Mouse (Mus musculus) intestine, embryonic 15.5 days (tissue): ENCODE data around the gene Chmp4b. TPM values are rescaled to one million over a fixed set of nuclear protein-coding genes. Genes with fewer than 3 reads are reported as not detected.

Source experiments
- ATAC-seq: fragments of 200-750 bp; cut with Nextera tagmentation; 2 replicates; pipeline ENCODE4 v1.8.0; 2017; ENCODE audit warnings: moderate TSS enrichment, moderate library complexity
- H3K27ac ChIP-seq: fragments of 300-500 bp; sonication (generic); 2 replicates; pipeline ENCODE4 v1.5.1; 2015; ENCODE audit warnings: mild to moderate bottlenecking, inconsistent platforms
- H3K27me3 ChIP-seq: fragments of 300-500 bp; sonication (generic); replicated peaks from 2 replicates; pipeline ENCODE4 v1.6.1; 2015; ENCODE audit warnings: inconsistent platforms
- H3K36me3 ChIP-seq: fragments of 300-500 bp; sonication (generic); 2 replicates; pipeline ENCODE4 v1.6.1; 2015; ENCODE audit warnings: inconsistent platforms
- H3K4me1 ChIP-seq: fragments of 300-500 bp; sonication (generic); replicated peaks from 2 replicates; pipeline ENCODE4 v1.6.1; 2015; ENCODE audit warnings: inconsistent platforms
- H3K4me2 ChIP-seq: fragments of 300-500 bp; sonication (generic); replicated peaks from 2 replicates; pipeline ENCODE4 v1.6.1; 2015; ENCODE audit warnings: mild to moderate bottlenecking, inconsistent platforms
- H3K4me3 ChIP-seq: fragments of 300-500 bp; sonication (generic); replicated peaks from 2 replicates; pipeline ENCODE4 v1.5.1; 2015; ENCODE audit warnings: inconsistent platforms
- H3K9ac ChIP-seq: fragments of 300-500 bp; sonication (generic); 2 replicates; pipeline ENCODE4 v1.6.1; 2015; ENCODE audit warnings: inconsistent platforms
- H3K9me3 ChIP-seq: fragments of 300-500 bp; sonication (generic); 2 replicates; pipeline ENCODE4 v1.6.1; 2016; ENCODE audit warnings: inconsistent platforms
- WGBS: fragments of 180-500 bp; shearing (Covaris S2); methylation state at CpG from one replicate; pipeline ENCODE4 v1.1.7; 2015; 5-methylcytosine and 5-hydroxymethylcytosine counted together
- polyA plus RNA-seq: library from polyadenylated mRNA; unstranded; fragments of >200 nt; fragmentation: Nextera tagmentation; extraction: Ambion mirVana; gene quantifications from 2 replicates; pipeline ENCODE4 v1.2.1, GENCODE M21; 2015

Gene Chmp4b
- 36.3 and 36.4 TPM in 2 replicates for polyA plus RNA-seq

- peak within 1 kb of the TSS; percentile 69 for H3K27ac ChIP-seq
- 37% methylated on average over 8 of the region's 8 CpGs for WGBS
- no peak within 1 kb of the TSS for H3K4me3 ChIP-seq
- peak within 1 kb of the TSS; percentile 37 for H3K4me2 ChIP-seq
- H3K9me3 ChIP-seq: no peaks in the 10 kb centered on the region
- 0 out of 2 replicates have a peak, but pooled peaks cover 2% of the 10 kb centered on the region for H3K4me1 ChIP-seq
- no peaks in the 10 kb centered on the region for H3K36me3 ChIP-seq
- peak; percentile 86 for ATAC-seq
- H3K9ac ChIP-seq: no peak within 1 kb of the TSS
- no peaks in the 10 kb centered on the region for H3K27me3 ChIP-seq
Measured at GRCm38 (mm10) chr2:154651363-154651762, at the start of gene Chmp4b. Chmp4b (plus strand) TSS chr2:154651705.

DNA sequence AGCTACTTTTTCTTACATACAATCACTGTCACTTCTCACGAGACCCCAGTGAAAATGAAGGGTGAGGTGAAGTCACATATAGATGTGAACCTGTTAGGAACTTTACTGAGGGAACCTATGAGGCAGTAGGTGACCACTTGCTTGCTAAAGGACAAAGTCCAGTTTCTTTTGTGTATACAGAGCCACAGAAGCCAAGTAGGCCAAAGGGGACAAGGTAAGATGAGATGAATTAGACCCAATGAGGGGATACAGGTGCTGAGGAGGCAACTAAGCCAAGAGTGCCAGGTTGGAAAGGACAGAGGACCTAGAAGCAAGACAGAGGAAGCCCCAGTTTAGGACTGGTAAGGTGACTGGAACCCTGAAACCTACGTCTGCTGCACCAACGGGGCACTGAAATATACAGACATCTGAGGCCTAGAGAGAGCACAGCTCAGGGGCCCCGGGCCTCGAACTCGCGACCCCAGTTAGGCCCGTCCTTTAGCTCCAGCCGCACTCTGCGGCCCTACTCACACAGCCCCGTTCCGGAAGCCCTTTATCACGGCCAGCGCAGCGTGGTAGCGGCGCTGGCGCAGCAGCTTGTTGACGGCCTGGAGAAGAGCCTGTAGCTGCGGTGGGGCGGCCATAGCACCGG is 48.4 kb upstream of the Chmp4b start:
- Histone ChIP-seq H3K9me3 (no peaks in the 10 kb centered on the region), H3K4me2 (peak overlapping the region; percentile 72), H3K27me3 (no peaks in the 10 kb centered on the region), H3K36me3 (no peaks in the 10 kb centered on the region), H3K27ac (peak overlapping the region; percentile 66), H3K9ac (peak overlapping the region; percentile 78), H3K4me1 (peaks cover 12% of the 10 kb centered on the region; the same call in 1 of the 2 replicates), H3K4me3 (peak overlapping the region; percentile 71)
- 12% methylated on average over 22 of the region's 22 CpGs for WGBS
- peak; percentile 8; the same call in 1 of the 2 replicates for ATAC-seq

DNA sequence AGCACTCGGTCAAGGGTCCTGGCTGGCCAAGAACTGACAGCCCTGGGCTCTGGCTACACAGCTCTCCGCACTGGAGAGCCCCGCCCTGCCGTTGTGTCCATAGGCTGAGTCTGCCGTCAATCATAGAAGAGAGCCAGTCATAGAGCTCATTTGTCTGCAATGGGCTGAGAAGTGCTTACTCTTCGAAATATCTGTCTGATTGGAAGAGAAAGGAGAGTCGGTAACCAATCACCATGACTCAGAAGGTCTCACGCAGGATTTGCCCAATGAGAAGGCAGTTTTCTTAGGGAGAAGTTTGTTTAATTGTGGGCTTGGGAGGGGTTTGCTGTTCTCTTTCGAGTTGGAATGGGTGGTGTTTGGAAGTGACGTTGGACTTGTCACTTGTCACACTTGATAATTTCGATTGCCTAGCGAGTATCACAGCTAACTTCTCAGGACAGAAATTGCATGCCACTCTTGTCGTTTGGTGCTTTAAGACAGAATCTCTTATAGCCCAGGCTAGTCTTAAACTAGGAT is 47.8 kb upstream of the Chmp4b start, which contains the start of gene Pxmp4:
Gene Pxmp4 (minus strand): TSS at position 71 of the 516 bp plus-strand sequence.
- Histone ChIP-seq H3K4me3 (peak within 1 kb of the TSS; percentile 71), H3K9ac (peak within 1 kb of the TSS; percentile 78), H3K27me3 (no peaks in the 10 kb centered on the region), H3K27ac (peak within 1 kb of the TSS; percentile 66), H3K9me3 (no peaks in the 10 kb centered on the region), H3K4me1 (peaks cover 12% of the 10 kb centered on the region; the same call in 1 of the 2 replicates), H3K4me2 (peak within 1 kb of the TSS; percentile 72), H3K36me3 (no peaks in the 10 kb centered on the region)
- peak; percentile 100 for ATAC-seq
- under 1% methylated on average over 13 of the region's 13 CpGs for WGBS

DNA sequence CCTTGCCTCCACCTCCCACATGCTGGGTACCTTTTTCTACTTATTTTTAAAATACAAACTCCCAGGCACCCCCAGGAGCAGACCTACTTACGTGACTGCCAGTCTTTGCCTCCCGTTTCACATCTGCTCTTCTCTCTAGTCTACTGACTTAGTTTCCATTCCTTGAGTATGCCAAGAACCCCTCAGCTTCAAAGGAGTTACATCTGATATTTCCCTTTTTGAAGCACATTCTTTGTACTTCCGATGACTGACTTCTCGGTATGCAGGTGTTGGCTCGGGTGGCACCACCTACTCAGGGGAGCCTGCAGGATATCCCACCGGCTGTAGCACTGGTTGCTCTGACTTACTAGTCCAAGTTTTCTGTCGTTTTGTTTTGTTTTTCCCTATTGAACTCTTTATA is 47.3 kb upstream of the Chmp4b start:
- H3K27me3 ChIP-seq: no peaks in the 10 kb centered on the region
- no peak overlapping the region; the same call in 1 of the 2 replicates for H3K9ac ChIP-seq
- 34% methylated on average over 7 of the region's 7 CpGs for WGBS
- H3K27ac ChIP-seq: no peak overlapping the region; the same call in 1 of the 2 replicates
- ATAC-seq: no peak; the same call in 1 of the 2 replicates
- no peaks in the 10 kb centered on the region for H3K36me3 ChIP-seq
- H3K4me3 ChIP-seq: peak overlapping the region; percentile 71
- H3K4me2 ChIP-seq: peak overlapping the region; percentile 72
- peaks cover 12% of the 10 kb centered on the region; the same call in 1 of the 2 replicates for H3K4me1 ChIP-seq
- no peaks in the 10 kb centered on the region for H3K9me3 ChIP-seq

GRCm38 (mm10) chr2:154606965-154607364 is 44.5 kb upstream of the Chmp4b start:
- ATAC-seq: no peak

GRCm38 (mm10) chr2:154609050-154609767 is 42.3 kb upstream of the Chmp4b start:
- WGBS: 60% methylated on average over 10 of the region's 10 CpGs
- Histone ChIP-seq H3K4me3 (no peak overlapping the region), H3K9me3 (no peaks in the 10 kb centered on the region), H3K27me3 (no peaks in the 10 kb centered on the region), H3K9ac (no peak overlapping the region), H3K36me3 (no peaks in the 10 kb centered on the region), H3K4me2 (no peak overlapping the region), H3K27ac (no peak overlapping the region), H3K4me1 (peaks cover 10% of the 10 kb centered on the region; the same call in 1 of the 2 replicates)
- no peak for ATAC-seq

More at GRCm38 (mm10) chr2:154606965-154607364, 44.5 kb upstream of the Chmp4b start:
- H3K4me2 ChIP-seq: no peak overlapping the region
- no peaks in the 10 kb centered on the region for H3K36me3 ChIP-seq
- no peaks in the 10 kb centered on the region for H3K27me3 ChIP-seq
- no peak overlapping the region for H3K9ac ChIP-seq
- H3K27ac ChIP-seq: no peak overlapping the region
- H3K4me1 ChIP-seq: peaks cover 12% of the 10 kb centered on the region; the same call in 1 of the 2 replicates
- no peaks in the 10 kb centered on the region for H3K9me3 ChIP-seq
- no peak overlapping the region for H3K4me3 ChIP-seq
- 90% methylated on average over 1 of the region's 1 CpGs for WGBS

DNA sequence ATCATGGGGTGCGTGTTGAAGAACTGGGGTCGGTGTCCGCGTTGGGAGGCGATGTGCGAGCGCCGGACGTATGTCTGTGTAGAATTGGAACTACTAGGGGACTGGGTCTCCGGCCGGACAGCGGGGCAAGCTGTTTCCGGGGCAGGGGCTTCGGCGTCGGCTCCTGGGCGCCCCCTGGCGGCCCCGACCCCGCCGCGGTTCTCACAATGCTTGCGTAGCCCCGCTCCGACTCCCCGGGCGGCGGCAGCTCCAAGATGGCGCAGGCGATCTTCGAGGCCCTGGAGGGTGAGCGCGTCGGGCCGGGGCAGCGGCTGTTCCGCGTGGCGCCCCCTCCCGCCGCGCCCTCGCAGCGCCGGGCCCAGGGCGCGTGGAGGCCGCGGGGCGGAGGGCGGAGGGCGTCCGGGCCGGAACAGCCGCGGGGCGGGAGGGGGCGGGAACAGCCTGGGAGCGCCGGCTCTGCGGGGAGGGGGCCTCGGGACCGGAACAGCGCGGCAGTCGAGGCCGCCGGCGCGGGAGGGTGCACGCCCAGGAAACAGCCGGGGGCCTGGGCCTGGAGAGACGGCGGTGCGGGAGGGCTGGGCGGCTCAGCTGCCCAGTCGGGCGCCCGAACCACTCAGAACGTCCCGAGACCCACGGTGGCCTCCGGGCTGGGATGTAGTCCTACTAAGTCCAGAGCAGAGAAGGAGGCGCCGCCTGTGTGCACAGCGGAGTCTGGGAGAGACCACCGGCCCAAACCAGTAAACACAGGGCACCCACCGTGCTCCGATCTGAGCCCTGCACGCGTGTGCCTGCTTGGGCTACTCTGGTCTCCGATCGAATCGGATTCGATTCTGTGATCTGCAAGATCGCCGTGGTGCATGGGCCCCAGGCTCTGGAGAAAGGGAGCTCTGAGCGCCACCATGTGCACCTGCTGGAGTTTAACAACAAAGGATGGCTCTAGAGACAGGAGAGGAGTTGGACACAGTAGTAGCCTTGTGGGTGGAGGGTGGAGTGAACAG is 38.1 kb upstream of the Chmp4b start, which contains the start of the genes Zfp341 and 4930519P11Rik:
Gene Zfp341 (plus strand): TSS at position 180 of the 998 bp plus-strand sequence.
Gene 4930519P11Rik (minus strand): TSS at position 320 of the 998 bp plus-strand sequence.
- Histone ChIP-seq H3K9me3 (no peaks in the 10 kb centered on the region), H3K9ac (peak within 1 kb of the TSS; percentile 75), H3K4me1 (peaks cover 9% of the 10 kb centered on the region; the same call in 1 of the 2 replicates), H3K27me3 (no peaks in the 10 kb centered on the region), H3K4me2 (peak within 1 kb of the TSS; percentile 83), H3K4me3 (peak within 1 kb of the TSS; percentile 55), H3K36me3 (no peaks in the 10 kb centered on the region), H3K27ac (peak within 1 kb of the TSS; percentile 99)
- peak; percentile 97 for ATAC-seq
- WGBS: under 1% methylated on average over 85 of the region's 98 CpGs

DNA sequence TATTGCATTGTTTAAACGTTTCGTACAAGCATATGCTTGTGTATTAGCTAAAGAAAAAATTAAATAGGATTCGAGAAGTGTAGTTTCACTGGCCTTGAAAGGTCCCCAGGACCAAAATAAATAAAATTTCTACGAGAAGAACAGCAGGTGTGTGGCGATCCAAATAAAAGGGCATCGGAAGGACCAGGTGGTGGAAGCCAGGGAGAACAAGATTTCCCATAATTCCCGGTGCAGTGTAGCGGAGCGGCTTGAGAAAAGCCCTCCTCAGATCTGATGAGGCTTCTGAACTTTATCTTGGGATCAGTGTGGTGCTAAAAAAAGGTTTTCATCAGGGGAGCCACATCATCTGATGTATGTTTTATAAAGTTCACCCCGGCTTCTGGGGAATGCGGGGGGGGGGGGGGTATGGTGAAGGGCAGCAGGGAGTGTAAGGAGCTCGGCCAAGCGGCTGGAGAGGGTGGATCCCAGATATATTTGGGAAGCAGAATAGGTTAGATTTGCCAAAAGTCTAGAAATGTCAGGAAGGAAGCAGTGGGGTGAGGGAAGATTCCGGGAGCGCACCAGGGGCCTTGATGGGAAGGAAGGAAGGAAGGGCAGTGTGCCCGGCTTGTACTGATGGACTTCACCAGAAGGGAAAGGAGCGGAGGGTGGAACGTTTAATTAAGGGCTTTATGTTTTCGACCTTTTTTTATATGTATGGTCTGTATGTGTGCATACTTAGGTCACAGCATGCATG is 36.5 kb upstream of the Chmp4b start:
- Histone ChIP-seq H3K27ac (0 out of 2 replicates have a peak overlapping the region, but pooled peaks have one; percentile 17), H3K9me3 (no peaks in the 10 kb centered on the region), H3K4me3 (no peak overlapping the region), H3K36me3 (no peaks in the 10 kb centered on the region), H3K4me1 (peaks cover 9% of the 10 kb centered on the region; the same call in 1 of the 2 replicates), H3K27me3 (no peaks in the 10 kb centered on the region), H3K9ac (no peak overlapping the region), H3K4me2 (no peak overlapping the region)
- no peak for ATAC-seq
- WGBS: 58% methylated on average over 19 of the region's 19 CpGs

DNA sequence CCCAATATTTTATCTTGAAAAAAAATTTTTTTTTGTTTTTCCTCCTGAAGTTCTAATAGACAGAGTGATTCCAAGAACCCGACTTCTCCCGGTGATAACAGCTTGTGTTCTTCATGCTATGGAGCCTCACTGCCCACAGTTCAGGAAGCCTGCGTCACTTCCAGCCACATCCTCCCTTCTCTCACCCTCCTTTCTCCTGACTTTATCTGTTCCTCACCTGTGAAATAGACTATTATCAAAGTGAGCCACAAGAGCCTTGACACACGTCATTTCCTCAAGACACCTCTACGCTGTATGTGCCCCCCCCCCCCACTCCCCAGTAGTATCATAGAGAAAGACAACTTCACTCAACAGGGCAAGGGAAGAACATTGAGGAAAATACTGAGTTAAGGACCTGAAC is 35.8 kb upstream of the Chmp4b start:
- Histone ChIP-seq H3K27me3 (no peaks in the 10 kb centered on the region), H3K4me1 (peaks cover 9% of the 10 kb centered on the region; the same call in 1 of the 2 replicates), H3K36me3 (no peaks in the 10 kb centered on the region), H3K9ac (no peak overlapping the region), H3K9me3 (no peaks in the 10 kb centered on the region), H3K4me2 (no peak overlapping the region), H3K4me3 (no peak overlapping the region), H3K27ac (no peak overlapping the region)
- no peak for ATAC-seq
- WGBS: 83% methylated on average over 5 of the region's 5 CpGs

DNA sequence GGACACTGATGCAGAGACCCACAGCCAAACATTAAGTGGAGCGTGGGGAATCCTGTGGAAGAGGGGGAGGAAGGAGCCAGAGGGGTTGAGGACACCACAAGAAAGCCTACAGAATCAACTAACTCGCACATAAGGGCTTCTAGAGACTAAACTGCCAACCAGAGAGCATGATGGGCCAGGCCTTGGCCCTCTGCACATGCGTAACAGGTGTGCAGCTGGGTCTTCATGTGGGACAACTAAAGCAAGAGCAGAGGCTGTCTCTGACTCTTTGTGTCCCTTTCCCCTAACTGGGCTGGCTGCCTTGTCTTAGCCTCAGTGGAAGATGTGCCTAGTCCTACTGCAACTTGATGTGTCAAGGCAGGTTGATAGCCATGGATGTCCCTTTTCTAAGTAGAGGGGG is 34.4 kb upstream of the Chmp4b start:
- Histone ChIP-seq H3K9me3 (no peaks in the 10 kb centered on the region), H3K27ac (no peak overlapping the region), H3K27me3 (no peaks in the 10 kb centered on the region), H3K36me3 (no peaks in the 10 kb centered on the region), H3K4me2 (no peak overlapping the region), H3K9ac (no peak overlapping the region), H3K4me1 (peaks cover 9% of the 10 kb centered on the region; the same call in 1 of the 2 replicates), H3K4me3 (no peak overlapping the region)
- WGBS: 89% methylated on average over 3 of the region's 3 CpGs
- no peak for ATAC-seq
